Mouse (Mus musculus) neural tube, embryonic 14.5 days (tissue): Measurements from ENCODE around the gene Rai2. TPM values are rescaled to one million over a fixed set of nuclear protein-coding genes. Genes with fewer than 3 reads are reported as not detected.
A peak's percentile ranks its signal among the peaks of the same experiment; 100 is the strongest.

Experiments
- ATAC-seq: fragments of 200-750 bp; cut with Nextera tagmentation; 2 replicates; pipeline ENCODE4 v1.8.0; 2017; ENCODE audit warnings: low read depth, mild to moderate bottlenecking, moderate TSS enrichment, moderate library complexity
- H3K27ac ChIP-seq: fragments of 300-500 bp; sonication (generic); 2 replicates; pipeline ENCODE4 v1.5.1; 2014; ENCODE audit warnings: low read depth, mild to moderate bottlenecking, control low read depth, low read length, moderate library complexity, mixed read lengths
- H3K27me3 ChIP-seq: fragments of 300-500 bp; sonication (generic); 2 replicates; pipeline ENCODE4 v1.6.1; 2014; ENCODE audit warnings: low read length; ENCODE audit not compliant: control insufficient read depth, insufficient read depth
- H3K36me3 ChIP-seq: fragments of 300-500 bp; sonication (generic); 2 replicates; pipeline ENCODE4 v1.6.1; 2014; ENCODE audit warnings: low read length, mixed read lengths; ENCODE audit not compliant: control insufficient read depth, insufficient read depth
- H3K4me1 ChIP-seq: fragments of 300-500 bp; sonication (generic); 2 replicates; pipeline ENCODE4 v1.6.1; 2014; ENCODE audit warnings: low read length; ENCODE audit not compliant: control insufficient read depth, insufficient read depth
- H3K4me2 ChIP-seq: fragments of 300-500 bp; sonication (generic); 2 replicates; pipeline ENCODE4 v1.6.1; 2014; ENCODE audit warnings: mild to moderate bottlenecking, low read depth, low read length, control low read depth
- H3K4me3 ChIP-seq: fragments of 300-500 bp; sonication (generic); 2 replicates; pipeline ENCODE4 v1.5.1; 2014; ENCODE audit warnings: low read depth, low read length, control low read depth, mixed read lengths
- H3K9ac ChIP-seq: fragments of 300-500 bp; sonication (generic); replicated peaks from 2 replicates; pipeline ENCODE4 v1.6.1; 2014; ENCODE audit warnings: low read depth, mild to moderate bottlenecking, control low read depth, low read length, mixed read lengths
- H3K9me3 ChIP-seq: fragments of 300-500 bp; sonication (generic); 2 replicates; pipeline ENCODE4 v1.6.1; 2016; ENCODE audit warnings: low read length; ENCODE audit not compliant: control insufficient read depth
- WGBS: fragments of 180-500 bp; shearing (Covaris S2); extraction: QIAGEN DNeasy Blood & Tissue Kit; methylation state at CpG from one replicate; pipeline ENCODE4 v1.1.7; 2014; 5-methylcytosine and 5-hydroxymethylcytosine counted together
- polyA plus RNA-seq: library from polyadenylated mRNA; unstranded; fragments of >200 nt; fragmentation: Nextera tagmentation; extraction: Ambion mirVana; gene quantifications from 2 replicates; pipeline ENCODE4 v1.2.1, GENCODE M21; 2014

The Rai2 gene
- 22.2 and 22.7 TPM in 2 replicates for polyA plus RNA-seq

- Histone ChIP-seq H3K27ac (peak within 1 kb of the TSS; percentile 82), H3K4me3 (peak within 1 kb of the TSS; percentile 57), H3K9ac (peak within 1 kb of the TSS; percentile 84), H3K4me1 (0 out of 2 replicates have a peak, but pooled peaks cover 2% of the 10 kb centered on the region), H3K4me2 (peak within 1 kb of the TSS; percentile 45), H3K36me3 (no peaks in the 10 kb centered on the region), H3K9me3 (no peaks in the 10 kb centered on the region), H3K27me3 (0 out of 2 replicates have a peak, but pooled peaks cover 13% of the 10 kb centered on the region)
- WGBS = 7% methylated on average over 23 of the region's 79 CpGs
- ATAC-seq = peak; percentile 84
Observed at GRCm38 (mm10) chrX:161716865-161717763, at the start of gene Rai2. Gene Rai2, plus strand, starts transcription at chrX:161717069.

- no peaks in the 10 kb centered on the region for H3K36me3 ChIP-seq
- WGBS = 76% methylated on average over 3 of the region's 3 CpGs
- H3K27ac ChIP-seq = no peak overlapping the region
- H3K9ac ChIP-seq = no peak overlapping the region
- no peak for ATAC-seq
- no peaks in the 10 kb centered on the region for H3K9me3 ChIP-seq
- no peak overlapping the region for H3K4me2 ChIP-seq
- 0 out of 2 replicates have a peak, but pooled peaks cover 2% of the 10 kb centered on the region for H3K27me3 ChIP-seq
- H3K4me3 ChIP-seq = no peak overlapping the region
- H3K4me1 ChIP-seq = no peaks in the 10 kb centered on the region
Observed at GRCm38 (mm10) chrX:161689336-161689735, 27.5 kb upstream of the Rai2 start.

GRCm38 (mm10) chrX:161716503-161716864 lies 385 bp upstream of the Rai2 start:
- Histone ChIP-seq H3K9ac (peak overlapping the region; percentile 84), H3K4me3 (peak overlapping the region; percentile 57), H3K4me1 (0 out of 2 replicates have a peak, but pooled peaks cover 2% of the 10 kb centered on the region), H3K27ac (peak overlapping the region; percentile 82; the same call in 1 of the 2 replicates), H3K27me3 (0 out of 2 replicates have a peak, but pooled peaks cover 13% of the 10 kb centered on the region), H3K36me3 (no peaks in the 10 kb centered on the region), H3K4me2 (peak overlapping the region; percentile 45), H3K9me3 (no peaks in the 10 kb centered on the region)
- peak; percentile 16; the same call in 1 of the 2 replicates for ATAC-seq
- 25% methylated on average over 9 of the region's 9 CpGs for WGBS

GRCm38 (mm10) chrX:161717764-161718382 lies 1.0 kb downstream of the Rai2 start:
- no peaks in the 10 kb centered on the region for H3K36me3 ChIP-seq
- H3K4me2 ChIP-seq = peak overlapping the region; percentile 45
- H3K27ac ChIP-seq = peak overlapping the region; percentile 82
- 0 out of 2 replicates have a peak, but pooled peaks cover 13% of the 10 kb centered on the region for H3K27me3 ChIP-seq
- ATAC-seq = peak; percentile 60
- H3K4me1 ChIP-seq = 0 out of 2 replicates have a peak, but pooled peaks cover 2% of the 10 kb centered on the region
- peak overlapping the region; percentile 84 for H3K9ac ChIP-seq
- H3K9me3 ChIP-seq = no peaks in the 10 kb centered on the region
- H3K4me3 ChIP-seq = peak overlapping the region; percentile 57
- 15% methylated on average over 26 of the region's 26 CpGs for WGBS

GRCm38 (mm10) chrX:161718548-161718947 lies 1.7 kb downstream of the Rai2 start:
- no peaks in the 10 kb centered on the region for H3K9me3 ChIP-seq
- peak overlapping the region; percentile 82 for H3K27ac ChIP-seq
- 0 out of 2 replicates have a peak, but pooled peaks have one; percentile 7 for ATAC-seq
- peak overlapping the region; percentile 57 for H3K4me3 ChIP-seq
- H3K27me3 ChIP-seq = 0 out of 2 replicates have a peak, but pooled peaks cover 13% of the 10 kb centered on the region
- H3K36me3 ChIP-seq = no peaks in the 10 kb centered on the region
- H3K9ac ChIP-seq = peak overlapping the region; percentile 84
- WGBS = 23% methylated on average over 11 of the region's 11 CpGs
- peak overlapping the region; percentile 45 for H3K4me2 ChIP-seq
- 0 out of 2 replicates have a peak, but pooled peaks cover 2% of the 10 kb centered on the region for H3K4me1 ChIP-seq

- H3K27me3 ChIP-seq = peaks cover 16% of the 10 kb centered on the region; the same call in 1 of the 2 replicates
- no peak for ATAC-seq
- H3K4me1 ChIP-seq = 0 out of 2 replicates have a peak, but pooled peaks cover 2% of the 10 kb centered on the region
- H3K9me3 ChIP-seq = no peaks in the 10 kb centered on the region
- no peaks in the 10 kb centered on the region for H3K36me3 ChIP-seq
- H3K4me2 ChIP-seq = 0 out of 2 replicates have a peak overlapping the region, but pooled peaks have one; percentile 11
- H3K9ac ChIP-seq = no peak overlapping the region
- H3K27ac ChIP-seq = no peak overlapping the region
- WGBS = 59% methylated on average over 4 of the region's 4 CpGs
- H3K4me3 ChIP-seq = no peak overlapping the region
Observed at GRCm38 (mm10) chrX:161721082-161721481, 4.2 kb downstream of the Rai2 start.

- Histone ChIP-seq H3K27ac (peak overlapping the region; percentile 64), H3K4me3 (no peak overlapping the region), H3K4me1 (0 out of 2 replicates have a peak, but pooled peaks cover 2% of the 10 kb centered on the region), H3K36me3 (no peaks in the 10 kb centered on the region), H3K27me3 (peaks cover 10% of the 10 kb centered on the region; the same call in 1 of the 2 replicates), H3K9me3 (no peaks in the 10 kb centered on the region), H3K9ac (no peak overlapping the region), H3K4me2 (peak overlapping the region; percentile 24; the same call in 1 of the 2 replicates)
- 23% methylated on average over 9 of the region's 9 CpGs for WGBS
- ATAC-seq = peak; percentile 67; the same call in 1 of the 2 replicates
Observed at GRCm38 (mm10) chrX:161723391-161723808, 6.5 kb downstream of the Rai2 start.

- Histone ChIP-seq H3K36me3 (no peaks in the 10 kb centered on the region), H3K4me1 (no peaks in the 10 kb centered on the region), H3K9me3 (no peaks in the 10 kb centered on the region), H3K27me3 (peaks cover 3% of the 10 kb centered on the region; the same call in 1 of the 2 replicates), H3K9ac (no peak overlapping the region), H3K4me3 (no peak overlapping the region), H3K27ac (0 out of 2 replicates have a peak overlapping the region, but pooled peaks have one; percentile 18), H3K4me2 (no peak overlapping the region)
- peak; percentile 28; the same call in 1 of the 2 replicates for ATAC-seq
- 36% methylated on average over 1 of the region's 1 CpGs for WGBS
Observed at GRCm38 (mm10) chrX:161726257-161726656, 9.4 kb downstream of the Rai2 start.
